Mouse (Mus musculus) ES-Bruce4 (cell line): ENCODE results near the gene Ntn4. TPM values are rescaled to one million over a fixed set of nuclear protein-coding genes. Genes with fewer than 3 reads are reported as not detected.

Experiments
- H3K27ac ChIP-seq: 2 replicates; pipeline ENCODE4 v1.5.1; 2012; ENCODE audit warnings: low read length, inconsistent platforms; ENCODE audit not compliant: insufficient read depth
- H3K27me3 ChIP-seq: 2 replicates; pipeline ENCODE4 v1.6.1; 2012; ENCODE audit warnings: mild to moderate bottlenecking, low read length, inconsistent platforms; ENCODE audit not compliant: control insufficient read depth, poor library complexity, insufficient read depth, severe bottlenecking
- H3K36me3 ChIP-seq: 2 replicates; pipeline ENCODE4 v1.6.1; 2012; ENCODE audit warnings: inconsistent platforms, mild to moderate bottlenecking, low read length, moderate library complexity; ENCODE audit not compliant: control insufficient read depth, poor library complexity, insufficient read depth, severe bottlenecking
- H3K4me1 ChIP-seq: one replicate; pipeline ENCODE4 v1.8.1; 2011; ENCODE audit warnings: low read length; ENCODE audit not compliant: control insufficient read depth, insufficient read depth
- H3K4me3 ChIP-seq: 2 replicates; pipeline ENCODE4 v1.5.1; 2011; ENCODE audit warnings: low read depth, mild to moderate bottlenecking, low read length
- H3K9ac ChIP-seq: 2 replicates; pipeline ENCODE4 v1.6.1; 2012; ENCODE audit warnings: low read depth, mild to moderate bottlenecking, inconsistent platforms; ENCODE audit not compliant: poor library complexity, severe bottlenecking
- H3K9me3 ChIP-seq: replicated peaks from 2 replicates; pipeline ENCODE4 v1.6.1; 2012; ENCODE audit warnings: mild to moderate bottlenecking, low read length, inconsistent platforms; ENCODE audit not compliant: control insufficient read depth, poor library complexity, insufficient read depth, severe bottlenecking
- CTCF ChIP-seq: IDR thresholded peaks from one replicate; pipeline ENCODE4 v1.8.1; 2011; ENCODE audit warnings: low read depth, low read length
- EP300 ChIP-seq: IDR thresholded peaks from 2 replicates; pipeline ENCODE4 v1.6.1; 2011; ENCODE audit warnings: low read depth, low read length; ENCODE audit not compliant: insufficient read depth
- POLR2A ChIP-seq: IDR thresholded peaks from one replicate; pipeline ENCODE4 v1.8.1; 2011; ENCODE audit warnings: low read length; ENCODE audit not compliant: insufficient read depth
- polyA plus RNA-seq: library from polyadenylated mRNA; stranded (reverse); fragments of >200 nt; gene quantifications from 2 replicates; pipeline ENCODE4 v1.2.4, GENCODE M21; 2011; ENCODE audit warnings: low read depth; ENCODE audit not compliant: missing spikeins, insufficient read depth, insufficient read length

Ntn4 gene
- polyA plus RNA-seq, 1 experiment, result 2.2 TPM

DNA sequence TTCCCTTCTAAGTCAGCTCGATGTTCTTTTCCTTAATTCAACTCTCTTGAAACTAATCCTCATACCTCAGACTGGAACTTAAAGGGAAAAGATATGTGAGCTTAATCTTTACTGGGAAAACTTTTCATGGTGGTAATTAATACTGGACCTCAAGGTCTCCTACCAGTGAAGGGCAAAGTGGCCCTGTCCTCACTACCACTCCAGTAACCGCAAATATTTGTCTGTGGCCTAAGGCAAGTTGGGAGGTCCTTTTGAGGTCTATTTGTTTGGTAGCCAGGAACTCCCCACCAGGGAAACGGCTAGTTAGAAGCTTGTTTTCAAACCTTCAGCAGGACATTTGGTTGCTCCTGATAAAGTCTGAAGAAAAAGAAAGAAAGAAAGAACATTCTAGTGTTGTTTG, 26.5 kb downstream of the Ntn4 start:
- H3K36me3 ChIP-seq, result no peaks in the 10 kb centered on the region
- TF ChIP-seq POLR2A (no peak), EP300 (no peak), CTCF (no peak)
- H3K27ac ChIP-seq, result no peak overlapping the region
- no peaks in the 10 kb centered on the region for H3K9me3 ChIP-seq
- no peak overlapping the region for H3K4me3 ChIP-seq
- H3K4me1 ChIP-seq, result peaks cover 4% of the 10 kb centered on the region
- no peak overlapping the region for H3K9ac ChIP-seq
- H3K27me3 ChIP-seq, result no peaks in the 10 kb centered on the region

DNA sequence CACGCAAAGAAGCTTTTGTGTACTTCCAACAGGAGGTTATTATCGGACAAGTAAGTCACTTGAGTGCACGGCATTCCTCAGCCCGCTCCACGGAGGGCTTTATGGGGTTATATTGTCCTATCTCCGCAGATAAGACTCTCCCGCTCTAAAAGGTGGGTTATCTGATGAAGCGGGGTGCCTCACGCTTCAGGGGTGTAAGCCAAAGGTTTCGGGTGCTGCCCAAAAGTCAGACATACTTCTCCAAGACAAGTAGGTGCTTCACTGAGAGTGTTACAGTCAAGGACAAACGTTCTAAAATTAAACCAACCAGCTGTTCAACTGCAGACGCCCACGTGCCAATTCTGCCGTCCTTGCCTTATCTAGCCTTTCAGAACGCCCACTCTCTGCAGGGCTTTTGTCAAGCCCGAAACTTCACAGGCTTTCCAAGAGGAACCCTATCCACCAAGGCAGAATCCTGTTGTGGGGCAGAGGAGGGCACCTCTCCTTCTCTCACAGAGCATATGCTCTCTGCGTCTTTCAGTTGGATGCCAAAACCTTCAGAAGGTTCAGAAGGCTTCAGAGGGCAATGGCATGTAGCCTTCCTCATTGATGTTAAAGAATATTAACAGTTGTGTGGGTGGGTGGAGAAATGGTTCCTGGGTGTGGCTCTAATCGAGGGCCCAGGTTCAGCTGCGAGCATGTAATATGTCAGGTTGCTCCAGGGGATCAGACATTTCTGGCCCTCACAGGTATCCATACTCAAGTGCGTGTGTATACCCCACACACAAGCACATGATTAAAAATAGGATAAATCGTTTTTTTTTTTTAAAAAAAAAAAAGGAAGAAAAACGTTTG, 32.4 kb downstream of the Ntn4 start:
- Histone ChIP-seq H3K4me1 (peaks cover 1% of the 10 kb centered on the region), H3K4me3 (no peak overlapping the region), H3K36me3 (no peaks in the 10 kb centered on the region), H3K27me3 (no peaks in the 10 kb centered on the region), H3K27ac (no peak overlapping the region), H3K9ac (no peak overlapping the region), H3K9me3 (no peaks in the 10 kb centered on the region)
- TF ChIP-seq POLR2A (no peak), CTCF (no peak), EP300 (no peak)

DNA sequence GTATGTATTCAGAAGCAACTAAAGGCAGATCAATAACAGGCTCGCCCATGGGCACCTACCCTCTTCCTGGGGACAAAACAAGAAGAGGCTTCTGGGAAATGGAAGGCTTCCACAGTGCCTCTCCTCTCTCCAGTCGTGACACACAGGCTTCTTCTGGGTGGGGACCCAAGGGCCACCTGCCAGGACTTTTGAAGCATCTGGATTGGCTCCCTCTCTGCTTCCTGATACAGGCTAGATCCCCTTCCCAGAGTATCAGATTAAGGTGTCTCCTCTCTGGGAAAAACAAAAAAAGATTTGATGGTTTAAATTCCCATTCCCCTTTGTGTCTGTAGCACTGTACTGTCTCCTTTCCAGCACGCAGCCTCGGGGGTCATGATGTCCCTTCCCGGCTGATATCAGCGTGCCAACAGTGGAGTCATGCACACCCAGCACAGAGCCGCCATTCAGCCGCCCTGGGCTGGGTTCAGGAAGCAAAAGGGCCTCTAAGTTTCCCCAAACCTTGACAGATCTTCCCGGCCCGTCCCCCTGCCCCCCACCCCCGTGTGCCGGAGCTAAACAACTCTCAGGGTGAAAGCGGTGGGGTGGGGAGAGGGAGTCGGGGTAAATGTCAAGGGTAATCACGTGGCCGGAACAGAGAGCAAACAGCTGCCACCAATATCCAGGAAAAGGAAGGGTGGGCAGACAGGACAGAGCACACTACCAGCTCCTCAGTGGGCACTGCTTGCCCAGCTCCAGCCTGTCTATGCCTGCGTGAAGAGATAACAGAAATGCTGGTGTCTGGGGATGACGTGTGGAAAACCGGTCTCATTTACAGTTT, 38.9 kb downstream of the Ntn4 start:
- Histone ChIP-seq H3K4me1 (no peaks in the 10 kb centered on the region), H3K4me3 (no peak overlapping the region), H3K9me3 (no peaks in the 10 kb centered on the region), H3K27ac (no peak overlapping the region), H3K27me3 (no peaks in the 10 kb centered on the region; the same call in 1 of the 2 replicates), H3K9ac (no peak overlapping the region), H3K36me3 (no peaks in the 10 kb centered on the region)
- no peak for TF ChIP-seq POLR2A
- no peak for TF ChIP-seq CTCF
- TF ChIP-seq EP300, result no peak

DNA sequence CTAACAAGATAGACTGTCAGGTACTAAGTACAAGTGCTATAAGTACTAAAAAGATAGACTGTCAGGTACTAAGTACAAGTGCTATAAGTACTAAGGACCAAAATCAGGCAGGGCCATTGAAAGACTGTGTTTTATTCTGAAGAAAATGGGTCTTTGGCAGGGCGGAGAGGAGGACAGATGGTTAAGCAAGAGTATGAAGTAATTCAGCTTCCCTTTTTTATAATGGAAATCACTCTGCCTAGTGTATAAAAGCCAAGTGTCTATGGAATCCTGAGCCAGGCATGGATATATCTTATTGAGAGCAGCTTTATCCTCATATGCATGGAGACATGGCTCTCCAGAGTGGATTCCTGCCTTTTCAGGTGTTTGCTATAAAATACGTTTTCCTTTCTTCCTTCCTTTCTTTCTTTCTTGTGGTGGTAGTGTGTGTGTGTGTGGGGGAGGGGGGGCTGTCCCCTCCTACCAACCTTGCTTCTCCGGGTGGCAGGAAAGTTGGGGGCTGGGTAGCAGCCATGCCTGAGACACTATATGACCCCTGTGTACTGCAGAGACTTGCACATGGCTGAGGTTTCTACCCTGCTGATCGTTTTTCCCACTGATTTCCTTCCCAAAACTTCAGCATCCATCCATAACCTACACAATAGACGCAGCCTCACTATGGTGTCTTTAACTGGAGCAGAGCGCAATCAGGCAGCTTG, 40.3 kb downstream of the Ntn4 start:
- no peak overlapping the region for H3K4me3 ChIP-seq
- H3K36me3 ChIP-seq, result no peaks in the 10 kb centered on the region
- H3K27me3 ChIP-seq, result no peaks in the 10 kb centered on the region; the same call in 1 of the 2 replicates
- TF ChIP-seq CTCF (no peak), POLR2A (no peak), EP300 (no peak)
- H3K9ac ChIP-seq, result no peak overlapping the region
- no peaks in the 10 kb centered on the region for H3K4me1 ChIP-seq
- no peaks in the 10 kb centered on the region for H3K9me3 ChIP-seq
- no peak overlapping the region for H3K27ac ChIP-seq

DNA sequence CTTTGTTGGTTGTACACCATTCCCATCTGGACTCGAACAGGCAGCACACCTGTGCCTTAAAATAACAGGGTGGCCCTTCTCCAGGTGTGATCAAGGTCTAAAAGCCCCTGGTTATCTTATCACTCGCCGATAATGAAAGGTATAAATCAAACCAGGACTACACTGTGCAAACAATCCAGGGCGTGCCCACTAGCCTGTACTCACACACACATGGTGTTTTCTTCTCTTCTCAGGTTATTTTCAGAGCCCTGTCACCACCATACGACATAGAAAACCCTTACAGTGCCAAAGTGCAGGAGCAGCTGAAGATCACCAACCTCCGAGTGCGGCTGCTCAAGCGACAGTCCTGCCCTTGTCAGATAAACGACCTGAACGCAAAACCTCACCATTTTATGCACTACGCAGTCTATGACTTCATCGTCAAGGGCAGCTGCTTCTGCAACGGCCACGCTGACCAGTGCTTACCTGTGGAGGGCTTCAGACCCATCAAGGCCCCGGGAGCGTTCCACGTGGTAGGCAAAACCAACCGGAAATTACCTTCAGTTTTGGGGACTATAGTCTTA, 41.8 kb downstream of the Ntn4 start:
- H3K4me1 ChIP-seq, result no peaks in the 10 kb centered on the region
- no peaks in the 10 kb centered on the region for H3K9me3 ChIP-seq
- H3K27me3 ChIP-seq, result no peaks in the 10 kb centered on the region; the same call in 1 of the 2 replicates
- TF ChIP-seq EP300, result no peak
- TF ChIP-seq POLR2A, result no peak
- no peak for TF ChIP-seq CTCF
- H3K4me3 ChIP-seq, result no peak overlapping the region
- no peaks in the 10 kb centered on the region for H3K36me3 ChIP-seq
- no peak overlapping the region for H3K9ac ChIP-seq
- H3K27ac ChIP-seq, result no peak overlapping the region
